Mouse (Mus musculus): ENCODE measurements around the gene Xpc.
"Not testable (repeated sequence)": the region's sequence is repeated elsewhere in the genome, so short reads cannot be mapped to it uniquely, and the experiment has no call there.

The Xpc gene

DNA sequence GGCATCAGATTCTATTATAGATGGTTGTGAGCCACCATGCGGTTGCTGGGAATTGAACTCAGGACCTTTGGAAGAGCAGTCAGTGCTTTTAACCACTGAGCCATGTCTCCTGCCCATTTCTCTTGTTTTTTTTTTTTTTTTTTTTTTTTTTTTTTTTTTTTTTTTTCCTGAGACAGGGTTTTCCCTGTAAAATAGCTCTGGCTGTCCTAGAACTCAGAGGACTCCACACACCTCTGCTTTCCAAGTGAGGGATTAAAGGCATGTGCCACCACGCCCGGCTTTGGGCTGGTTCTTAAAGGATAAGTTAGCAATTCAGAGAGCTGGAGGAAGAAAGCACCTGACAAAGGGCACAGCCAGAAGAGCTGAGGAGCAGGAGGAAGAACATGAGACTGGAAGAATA lies 44.3 kb downstream of the Xpc start:
- DNase-seq: not testable (repeated sequence)

DNA sequence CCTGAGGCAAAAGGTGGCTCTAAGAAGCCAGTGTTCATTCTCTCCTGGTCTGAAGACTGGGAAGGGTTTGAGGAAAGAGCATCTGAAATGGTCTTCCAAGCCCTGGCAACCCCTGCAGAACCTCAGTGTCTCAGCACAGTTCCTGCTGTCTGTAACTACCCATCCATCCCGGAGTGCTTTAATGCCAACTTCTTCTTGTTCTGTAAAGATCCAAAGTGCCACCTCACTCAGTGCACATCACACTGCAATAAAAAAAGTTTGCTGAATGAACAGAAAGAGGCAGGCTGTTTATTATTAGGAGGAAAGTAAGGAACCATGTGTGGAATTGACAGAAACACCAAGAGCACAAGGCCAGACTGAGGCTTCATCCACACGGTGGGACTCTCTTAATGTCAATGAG lies 45.0 kb downstream of the Xpc start:
- DNase-seq: no peak

DNA sequence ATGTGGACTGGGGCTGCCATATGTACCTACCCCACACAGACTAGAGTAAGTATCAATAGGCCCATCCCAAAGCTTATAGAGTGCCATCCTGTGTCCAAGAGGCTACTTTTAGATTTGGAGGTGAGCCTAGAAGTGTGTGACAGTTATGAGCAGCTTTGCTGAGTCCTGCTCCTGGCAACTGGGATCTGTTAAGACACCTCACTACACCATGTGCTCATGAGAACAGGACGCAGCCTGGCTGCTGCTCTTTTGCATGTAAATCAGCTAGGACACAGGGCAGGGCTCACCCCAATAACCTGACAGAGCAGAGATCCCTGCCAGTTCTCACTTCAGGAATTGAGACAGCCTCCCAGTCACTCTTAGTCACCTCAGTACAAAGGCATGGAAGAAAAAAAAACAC lies 48.6 kb downstream of the Xpc start:
- DNase-seq: no peak

DNA sequence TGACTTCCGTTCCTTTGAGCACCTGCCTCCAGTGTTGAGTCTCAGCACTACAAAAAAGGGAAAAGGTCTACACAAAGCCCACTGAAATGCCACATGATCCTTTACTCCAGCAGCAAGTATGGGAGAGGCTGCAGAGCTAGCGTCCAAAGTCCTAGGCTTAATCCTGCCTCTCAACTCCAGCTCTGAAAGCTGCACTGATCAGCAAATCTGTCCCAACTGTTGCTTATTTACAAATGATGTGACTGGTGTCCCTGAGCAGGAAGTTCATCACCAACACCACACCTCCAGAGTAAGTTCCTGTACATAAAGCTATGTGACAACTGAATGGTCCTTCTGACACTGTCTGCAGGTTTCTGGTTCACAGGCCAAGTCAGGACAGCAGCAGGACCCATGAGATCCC lies 49.9 kb downstream of the Xpc start:
- DNase-seq: no peak

DNA sequence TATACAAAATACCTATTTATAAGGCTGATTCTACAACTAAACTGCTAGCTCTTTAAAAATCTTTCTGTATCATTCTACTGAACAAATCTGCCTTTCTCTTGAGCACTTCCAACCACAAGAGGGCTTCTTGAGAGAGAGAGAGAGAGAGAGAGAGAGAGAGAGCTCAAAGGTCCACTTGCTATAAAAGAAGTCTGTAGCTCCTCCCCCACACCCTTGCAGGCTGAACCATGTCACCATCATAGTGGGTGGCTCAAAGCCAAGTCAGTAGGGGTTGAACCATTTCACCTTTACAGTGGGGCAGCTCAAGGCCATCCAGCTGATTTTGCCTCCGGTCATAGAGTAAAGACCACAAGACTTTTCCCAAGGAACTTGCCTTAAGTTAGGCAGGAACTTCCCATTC lies 56.2 kb downstream of the Xpc start:
- no peak for DNase-seq

DNA sequence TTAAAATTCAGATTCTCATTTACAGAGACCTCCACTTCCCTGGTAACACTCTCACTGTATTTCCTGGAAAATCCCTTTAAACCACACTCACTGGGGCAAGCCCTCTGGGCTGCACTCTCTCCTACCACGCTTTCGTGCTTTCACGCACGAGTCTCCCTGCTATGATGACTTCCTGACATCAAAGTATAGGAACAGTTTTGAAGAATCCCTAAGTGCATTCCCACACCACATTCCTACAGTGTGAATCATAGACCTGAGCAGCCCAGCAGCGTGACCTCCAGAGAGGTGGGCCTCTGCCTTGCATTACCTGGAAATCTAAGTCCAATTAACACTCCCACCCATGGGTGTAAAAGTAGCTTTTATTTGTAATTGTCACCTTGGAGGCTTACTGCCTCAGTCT lies 61.1 kb downstream of the Xpc start:
- DNase-seq: no peak

DNA sequence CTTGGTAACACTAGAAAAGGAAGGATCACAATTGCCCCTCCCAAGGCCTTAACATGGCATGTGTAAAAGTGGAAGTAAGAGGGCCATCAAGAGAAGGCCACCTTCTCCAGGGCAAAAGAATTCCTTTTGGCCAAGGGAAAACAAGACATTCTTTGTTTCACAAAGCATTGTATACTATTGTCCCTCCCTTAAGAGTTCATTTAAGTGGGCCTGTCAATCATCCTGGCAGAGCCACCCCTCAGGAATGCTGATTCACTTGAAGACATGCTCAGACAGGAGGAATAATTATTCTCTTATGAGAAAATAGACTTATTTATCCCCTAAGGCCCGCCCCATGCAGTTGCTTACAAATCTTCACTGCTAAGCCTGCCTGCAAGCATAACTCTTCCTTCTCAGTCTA lies 63.6 kb downstream of the Xpc start:
- no peak for DNase-seq

DNA sequence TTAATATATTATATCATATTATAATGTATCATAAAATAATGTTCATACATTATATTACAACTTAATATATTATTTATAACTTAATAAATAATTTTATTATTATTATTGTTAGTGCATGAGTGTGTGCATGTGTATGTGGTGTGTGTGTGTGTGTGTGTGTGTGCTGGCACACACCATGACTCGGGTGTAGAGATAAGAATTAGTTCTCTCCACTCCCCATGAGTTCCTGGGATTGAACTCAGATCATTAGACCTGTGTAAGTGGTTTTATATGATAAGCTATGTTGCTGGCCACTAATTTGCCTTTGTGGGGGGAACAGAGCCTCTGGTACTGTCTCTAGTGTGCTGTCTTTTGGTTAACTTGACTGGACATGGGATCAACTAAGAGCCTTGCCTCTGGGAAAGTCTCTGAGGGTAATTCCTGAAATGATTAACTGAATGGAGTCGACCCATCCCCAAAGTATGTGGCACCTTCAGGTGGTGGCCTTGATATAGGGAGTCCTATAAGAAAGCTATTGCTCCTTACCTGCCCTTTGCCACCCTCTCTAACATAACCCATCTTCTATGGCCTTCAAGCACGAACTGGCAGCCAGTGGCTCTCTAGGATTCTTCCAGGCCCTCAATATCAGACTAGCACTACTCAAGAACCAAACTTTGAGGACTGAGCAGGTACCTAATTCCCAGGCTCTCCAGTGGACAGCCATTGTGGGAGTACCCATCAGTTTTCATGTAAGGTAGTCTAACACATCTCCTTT lies 66.0 kb downstream of the Xpc start:
- DNase-seq: no peak

DNA sequence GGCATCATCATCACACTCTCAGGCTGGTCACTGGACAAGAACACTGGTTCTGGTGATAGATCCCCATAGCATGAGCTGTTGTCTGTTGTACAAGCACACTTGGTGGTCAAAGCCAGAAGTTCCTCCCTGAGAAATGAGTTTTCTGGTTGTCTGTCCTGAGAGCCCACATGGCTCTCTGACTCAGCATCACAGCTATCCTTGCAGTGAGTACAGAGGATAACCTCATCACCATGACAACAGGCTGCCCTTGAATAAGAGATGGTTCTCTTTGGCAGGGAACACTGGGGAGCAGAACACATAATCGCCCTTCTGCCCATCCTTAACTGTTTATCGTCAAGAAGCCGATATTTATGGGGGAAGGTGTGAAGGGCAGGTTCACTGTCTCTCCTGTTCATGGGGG lies 70.4 kb downstream of the Xpc start:
- DNase-seq: no peak

DNA sequence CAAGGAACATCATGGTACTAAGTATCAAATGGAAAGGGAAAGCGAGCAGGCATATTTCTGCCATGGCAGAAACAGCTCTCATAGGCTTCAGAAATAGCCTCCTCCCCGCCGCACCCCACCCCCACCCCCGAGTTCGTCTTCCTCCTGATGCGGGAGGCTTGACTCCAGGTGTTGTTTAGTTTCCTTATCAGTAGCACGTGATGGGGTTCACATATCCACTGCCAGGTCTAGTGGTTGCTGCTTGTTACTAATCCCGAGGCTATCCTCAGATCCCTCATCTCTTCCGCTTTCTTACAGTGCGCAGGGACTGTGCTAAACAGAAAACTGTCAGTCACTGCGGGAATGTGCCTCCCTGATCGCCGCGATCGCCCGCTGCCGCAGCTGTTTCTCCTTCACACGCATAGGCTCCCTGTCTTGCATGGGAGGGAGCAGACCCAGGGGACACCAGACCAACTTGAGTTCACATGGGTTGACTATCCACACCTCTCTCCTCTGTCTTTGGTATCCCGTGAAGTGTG lies 74.5 kb downstream of the Xpc start:
- DNase-seq: no peak

DNA sequence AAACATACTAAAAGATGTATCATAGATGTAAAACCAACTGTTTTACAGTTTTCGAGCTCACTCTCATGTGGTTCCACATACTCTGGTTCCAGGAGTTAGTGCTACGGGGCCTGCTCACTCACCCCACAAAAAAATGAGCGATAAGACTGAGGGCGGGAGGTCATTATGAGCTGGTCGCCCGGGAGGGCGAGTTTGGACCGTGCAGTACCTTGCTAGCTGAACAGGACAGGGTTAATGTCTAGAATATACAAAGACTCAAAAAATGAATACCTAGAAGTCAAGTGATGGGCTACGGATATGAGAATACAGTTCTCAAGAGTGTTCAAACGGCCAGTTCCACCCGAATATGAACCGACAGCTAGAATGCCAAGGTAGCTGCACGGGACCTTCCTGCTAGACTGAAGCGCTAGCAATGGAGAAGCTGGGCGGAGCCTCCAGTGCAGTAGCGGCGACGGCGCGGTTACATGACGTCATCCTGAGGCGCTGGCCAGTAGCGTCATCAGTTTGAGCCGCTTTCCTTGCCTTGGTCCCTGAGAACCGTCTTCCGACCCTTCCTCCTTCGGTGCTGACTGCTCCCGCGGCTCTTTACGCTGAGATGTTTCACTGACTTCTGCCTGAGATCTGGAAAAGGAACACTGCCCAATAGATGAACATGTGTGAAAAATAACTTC lies 75.1 kb downstream of the Xpc start:
- peak; percentile 88 to 90 for DNase-seq

Data from thymus, postnatal 36 days (tissue).